Mouse (Mus musculus) ovary, adult 18-20 months (tissue): Measurements from ENCODE around the gene Rps28.
A peak's percentile ranks its signal among the peaks of the same experiment; 100 is the strongest.

Experiments
- DNase-seq: peaks from one replicate; pipeline ENCODE4 v3.0.0; 2022; ENCODE audit warnings: low spot score, mixed read lengths

The Rps28 gene

GRCm38 (mm10) chr17:33811142-33811516 lies 13.2 kb downstream of the Rps28 start:
- DNase-seq = no peak

GRCm38 (mm10) chr17:33810334-33811141 lies 13.8 kb downstream of the Rps28 start, which contains the start of gene Kank3:
Kank3 (plus strand) TSS chr17:33810519.
- peak; percentile 89 for DNase-seq

GRCm38 (mm10) chr17:33808192-33808591 lies 16.2 kb downstream of the Rps28 start:
- DNase-seq = peak; percentile 41

GRCm38 (mm10) chr17:33807181-33807888 lies 17.0 kb downstream of the Rps28 start:
- DNase-seq = no peak

GRCm38 (mm10) chr17:33804745-33805144 lies 19.6 kb downstream of the Rps28 start:
- no peak for DNase-seq

- no peak for DNase-seq
These were observed 20.2 kb downstream of the Rps28 start for GRCm38 (mm10) chr17:33804205-33804604.

GRCm38 (mm10) chr17:33802221-33802620 lies 22.1 kb downstream of the Rps28 start:
- no peak for DNase-seq

GRCm38 (mm10) chr17:33799277-33799676 lies 25.1 kb downstream of the Rps28 start:
- DNase-seq = no peak

GRCm38 (mm10) chr17:33798306-33798705 lies 26.1 kb downstream of the Rps28 start:
- DNase-seq = no peak

GRCm38 (mm10) chr17:33788732-33789131 lies 35.6 kb downstream of the Rps28 start:
- DNase-seq = no peak

- DNase-seq = no peak
These were observed 38.0 kb downstream of the Rps28 start for GRCm38 (mm10) chr17:33786375-33786774.

GRCm38 (mm10) chr17:33784939-33785338 lies 39.4 kb downstream of the Rps28 start:
- DNase-seq = no peak

- DNase-seq = peak; percentile 84
These were observed 41.0 kb downstream of the Rps28 start for GRCm38 (mm10) chr17:33783408-33783807.

GRCm38 (mm10) chr17:33782067-33782466 lies 42.3 kb downstream of the Rps28 start:
- DNase-seq = no peak

GRCm38 (mm10) chr17:33781124-33781977 lies 43.0 kb downstream of the Rps28 start, which contains the start of gene Angptl4:
Angptl4 (minus strand) TSS chr17:33781830.
- peak; percentile 81 for DNase-seq

GRCm38 (mm10) chr17:33780431-33780830 lies 43.9 kb downstream of the Rps28 start:
- peak; percentile 61 for DNase-seq

- DNase-seq = no peak
These were observed 44.4 kb downstream of the Rps28 start for GRCm38 (mm10) chr17:33779967-33780295.

- DNase-seq = peak; percentile 94
These were observed 44.9 kb downstream of the Rps28 start for GRCm38 (mm10) chr17:33779271-33779966.

GRCm38 (mm10) chr17:33775287-33775686 lies 49.1 kb downstream of the Rps28 start:
- DNase-seq = no peak

GRCm38 (mm10) chr17:33774573-33775155 lies 49.7 kb downstream of the Rps28 start:
- no peak for DNase-seq

GRCm38 (mm10) chr17:33773871-33774572 lies 50.3 kb downstream of the Rps28 start:
- no peak for DNase-seq
